Mouse (Mus musculus): ENCODE measurements around the gene Cacnb1. TPM values are rescaled to one million over a fixed set of nuclear protein-coding genes. Genes with fewer than 3 reads are reported as not detected.
A peak's percentile ranks its signal among the peaks of the same experiment; 100 is the strongest.

The Cacnb1 gene
- polyA plus RNA-seq, 1 experiment from 2014 or later, result 51.8 TPM

- H3K4me2 ChIP-seq (replicated peaks), result no peak overlapping the region
- no peaks in the 10 kb centered on the region for H3K27me3 ChIP-seq
- H3K27ac ChIP-seq, result peak overlapping the region; percentile 60
- H3K4me1 ChIP-seq (replicated peaks), result peaks cover 33% of the 10 kb centered on the region
- no peak for ATAC-seq
- no peak overlapping the region for H3K4me3 ChIP-seq (replicated peaks)
- no peak overlapping the region; the same call in 1 of the 2 replicates for H3K9ac ChIP-seq (replicated peaks)
- 83% methylated on average over 7 of the region's 7 CpGs for WGBS
- H3K36me3 ChIP-seq, result no peaks in the 10 kb centered on the region
- H3K9me3 ChIP-seq, result no peaks in the 10 kb centered on the region
These were observed 64.1 kb downstream of the Cacnb1 start for GRCm38 (mm10) chr11:97958641-97959299.

DNA sequence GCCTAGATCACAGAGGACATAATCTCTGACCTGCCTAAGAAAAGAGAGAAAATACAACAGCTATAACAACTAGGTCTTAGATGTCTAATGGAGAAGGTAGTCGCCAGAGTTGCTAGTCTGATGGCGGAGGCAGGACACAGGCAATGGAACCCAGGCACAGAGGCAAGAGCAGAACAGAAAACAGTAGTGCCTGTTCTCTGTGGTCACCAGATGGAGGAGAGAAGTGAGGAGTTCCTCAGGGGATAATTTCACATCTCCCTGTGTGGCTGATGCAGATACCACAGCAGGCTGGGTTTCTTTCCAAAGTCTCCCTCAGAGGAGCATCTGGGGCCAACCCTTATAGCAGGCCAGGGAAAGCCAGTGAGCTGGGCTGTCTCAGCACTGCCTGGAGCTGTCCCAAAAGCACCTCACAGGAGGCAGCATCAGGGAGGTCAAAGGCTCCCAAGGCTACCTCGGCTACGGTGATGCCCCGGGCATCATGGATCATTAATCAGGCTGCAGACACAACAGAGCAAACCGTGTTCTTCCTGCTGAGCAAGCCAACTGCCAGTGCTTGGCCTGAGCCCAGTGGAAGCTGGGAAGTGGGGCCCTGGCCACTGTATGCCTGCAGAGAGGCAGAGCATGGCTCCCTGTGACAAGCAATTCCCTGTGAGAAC, 65.8 kb downstream of the Cacnb1 start:
- Histone ChIP-seq H3K27me3 (no peaks in the 10 kb centered on the region), H3K9ac (replicated peaks) (no peak overlapping the region), H3K4me2 (replicated peaks) (no peak overlapping the region), H3K36me3 (no peaks in the 10 kb centered on the region), H3K4me1 (replicated peaks) (peaks cover 33% of the 10 kb centered on the region), H3K27ac (no peak overlapping the region), H3K4me3 (replicated peaks) (no peak overlapping the region), H3K9me3 (no peaks in the 10 kb centered on the region)
- WGBS, result 65% methylated on average over 6 of the region's 6 CpGs
- ATAC-seq, result no peak

DNA sequence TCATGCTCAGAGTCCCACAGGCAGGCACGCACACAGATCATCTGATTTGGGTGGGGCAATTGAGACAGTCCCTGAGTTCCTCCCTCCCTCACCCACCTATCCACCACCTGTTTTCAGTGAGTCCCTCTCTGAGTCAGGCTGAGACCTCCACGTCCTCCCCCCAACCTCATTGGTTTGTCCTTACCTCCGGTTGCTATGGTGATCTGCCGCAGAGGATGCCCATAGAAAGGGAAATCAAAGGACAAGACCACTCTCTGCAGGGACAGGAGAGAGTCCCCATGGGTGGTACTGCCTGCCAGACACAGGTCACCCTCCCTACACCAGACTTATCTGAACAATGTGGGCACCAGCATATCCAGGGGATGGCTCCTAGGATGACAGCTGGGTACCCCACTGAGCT, 66.9 kb downstream of the Cacnb1 start:
- no peak overlapping the region for H3K4me2 ChIP-seq (replicated peaks)
- no peak overlapping the region for H3K27ac ChIP-seq
- ATAC-seq, result no peak
- H3K36me3 ChIP-seq, result no peaks in the 10 kb centered on the region
- no peaks in the 10 kb centered on the region for H3K9me3 ChIP-seq
- no peaks in the 10 kb centered on the region for H3K27me3 ChIP-seq
- no peak overlapping the region for H3K9ac ChIP-seq (replicated peaks)
- 33% methylated on average over 4 of the region's 4 CpGs for WGBS
- H3K4me1 ChIP-seq (replicated peaks), result peaks cover 33% of the 10 kb centered on the region
- H3K4me3 ChIP-seq (replicated peaks), result no peak overlapping the region

GRCm38 (mm10) chr11:97955146-97955902, 67.5 kb downstream of the Cacnb1 start:
- no peak overlapping the region for H3K9ac ChIP-seq (replicated peaks)
- no peaks in the 10 kb centered on the region for H3K36me3 ChIP-seq
- H3K4me2 ChIP-seq (replicated peaks), result no peak overlapping the region
- no peak overlapping the region for H3K4me3 ChIP-seq (replicated peaks)
- WGBS, result 86% methylated on average over 9 of the region's 9 CpGs
- no peaks in the 10 kb centered on the region for H3K9me3 ChIP-seq
- no peaks in the 10 kb centered on the region for H3K27me3 ChIP-seq
- H3K4me1 ChIP-seq (replicated peaks), result peaks cover 36% of the 10 kb centered on the region
- ATAC-seq, result no peak
- H3K27ac ChIP-seq, result no peak overlapping the region

- H3K4me3 ChIP-seq (replicated peaks), result no peak overlapping the region
- H3K27me3 ChIP-seq, result no peaks in the 10 kb centered on the region
- H3K4me2 ChIP-seq (replicated peaks), result no peak overlapping the region
- H3K4me1 ChIP-seq (replicated peaks), result peaks cover 43% of the 10 kb centered on the region
- no peak overlapping the region for H3K27ac ChIP-seq
- ATAC-seq, result no peak
- no peaks in the 10 kb centered on the region for H3K9me3 ChIP-seq
- no peak overlapping the region for H3K9ac ChIP-seq (replicated peaks)
- H3K36me3 ChIP-seq, result no peaks in the 10 kb centered on the region
- WGBS, result 73% methylated on average over 14 of the region's 14 CpGs
These were observed 68.2 kb downstream of the Cacnb1 start for GRCm38 (mm10) chr11:97954469-97955141.

DNA sequence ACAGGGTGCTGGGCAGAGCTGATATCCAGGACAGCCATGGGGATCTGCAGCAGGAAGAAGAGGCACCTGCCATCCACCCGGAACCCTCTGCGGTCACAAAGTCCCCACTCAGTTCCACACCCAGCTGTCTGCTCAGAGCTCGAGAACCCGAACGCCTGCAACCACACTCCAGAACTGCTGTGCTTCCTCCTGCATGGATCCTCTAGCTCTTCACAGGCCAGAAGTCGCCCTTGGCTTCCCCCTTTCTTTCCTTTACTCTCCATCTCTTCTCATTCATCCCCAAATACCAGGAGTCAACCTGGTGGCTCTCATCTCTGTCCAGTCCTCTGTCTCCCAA, 68.9 kb downstream of the Cacnb1 start:
- no peak for ATAC-seq
- WGBS, result 93% methylated on average over 6 of the region's 6 CpGs
- no peak overlapping the region for H3K4me2 ChIP-seq (replicated peaks)
- H3K4me3 ChIP-seq (replicated peaks), result no peak overlapping the region
- no peak overlapping the region for H3K27ac ChIP-seq
- no peaks in the 10 kb centered on the region for H3K27me3 ChIP-seq
- H3K9ac ChIP-seq (replicated peaks), result no peak overlapping the region
- no peaks in the 10 kb centered on the region for H3K9me3 ChIP-seq
- H3K4me1 ChIP-seq (replicated peaks), result peaks cover 41% of the 10 kb centered on the region
- no peaks in the 10 kb centered on the region for H3K36me3 ChIP-seq

DNA sequence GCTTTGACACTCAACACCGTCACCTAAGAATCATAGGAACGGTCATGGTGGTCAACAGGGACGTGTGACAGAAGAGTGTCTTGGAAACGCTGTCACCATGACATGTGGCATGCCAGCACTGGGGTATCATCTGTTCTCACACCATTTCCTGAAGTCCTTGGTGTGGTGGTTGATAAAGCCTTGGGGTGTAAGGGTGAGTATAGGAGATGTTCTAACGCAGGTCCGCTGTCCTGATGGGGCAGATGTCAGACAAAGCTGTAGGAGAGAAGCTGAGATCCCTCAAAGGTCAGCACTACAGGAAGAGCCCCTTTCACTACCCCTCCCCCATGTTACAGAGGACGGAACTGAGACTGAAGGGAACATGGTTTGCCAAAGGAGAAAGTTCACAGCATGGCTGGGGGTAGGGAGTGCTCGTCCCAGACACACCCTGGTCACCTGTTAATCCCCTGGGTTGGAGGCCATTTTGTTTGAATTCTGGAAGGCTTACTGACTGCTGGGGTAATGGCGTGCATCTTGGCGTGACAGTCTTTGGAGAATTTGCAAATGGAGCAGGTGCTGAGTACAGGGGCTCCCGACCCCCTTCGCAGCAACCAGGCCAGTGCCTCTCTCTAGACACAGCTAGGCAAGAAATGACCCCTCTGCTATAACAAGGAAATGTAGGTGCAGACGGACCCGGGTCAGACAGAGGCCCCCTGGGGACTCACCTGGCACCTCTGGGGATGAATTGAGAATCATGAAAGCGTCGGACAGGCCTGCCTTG, 69.5 kb downstream of the Cacnb1 start:
- Histone ChIP-seq H3K9me3 (no peaks in the 10 kb centered on the region), H3K36me3 (no peaks in the 10 kb centered on the region), H3K4me2 (replicated peaks) (no peak overlapping the region), H3K4me1 (replicated peaks) (peaks cover 36% of the 10 kb centered on the region), H3K27me3 (no peaks in the 10 kb centered on the region), H3K4me3 (replicated peaks) (no peak overlapping the region), H3K9ac (replicated peaks) (no peak overlapping the region), H3K27ac (no peak overlapping the region)
- ATAC-seq, result no peak
- WGBS, result 80% methylated on average over 16 of the region's 16 CpGs

DNA sequence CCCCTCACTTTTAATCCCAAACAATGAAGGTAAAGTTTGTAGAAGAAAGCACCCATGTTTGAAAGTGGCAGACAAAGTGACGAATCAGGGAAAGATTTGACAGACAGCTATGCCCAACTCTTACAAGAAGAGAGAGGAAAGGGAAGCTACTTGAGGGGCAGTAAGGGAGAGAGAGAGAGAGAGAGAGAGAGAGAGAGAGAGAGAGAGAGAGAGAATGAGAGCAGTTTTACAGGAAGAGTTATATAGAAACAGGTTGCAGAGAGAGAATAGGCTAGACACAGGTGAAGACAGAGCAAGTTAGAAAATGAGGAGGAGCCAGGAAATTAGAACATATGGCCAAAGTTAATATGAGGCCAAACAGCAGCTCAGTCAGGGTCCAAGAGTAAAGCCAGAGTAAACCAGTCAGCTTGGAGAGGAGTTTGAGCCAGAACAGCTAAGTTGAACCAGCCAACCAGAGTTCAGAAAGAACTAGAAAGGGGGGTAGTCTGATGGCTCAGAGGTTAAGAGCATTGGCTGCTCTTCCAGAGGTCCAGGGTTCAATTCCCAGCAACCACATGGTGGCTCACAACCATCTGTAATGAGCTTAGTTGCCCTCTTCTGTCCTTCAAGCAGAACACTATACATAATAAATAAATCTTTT, 70.3 kb downstream of the Cacnb1 start:
- no peak overlapping the region for H3K4me3 ChIP-seq (replicated peaks)
- H3K36me3 ChIP-seq, result no peaks in the 10 kb centered on the region
- H3K27me3 ChIP-seq, result no peaks in the 10 kb centered on the region
- H3K4me1 ChIP-seq (replicated peaks), result peaks cover 36% of the 10 kb centered on the region
- H3K4me2 ChIP-seq (replicated peaks), result no peak overlapping the region
- H3K9ac ChIP-seq (replicated peaks), result no peak overlapping the region
- H3K27ac ChIP-seq, result no peak overlapping the region
- WGBS, result 82% methylated on average over 1 of the region's 1 CpGs
- ATAC-seq, result no peak
- no peaks in the 10 kb centered on the region for H3K9me3 ChIP-seq

Small RNA genes within 50 kb of the gene (microRNA-seq; reads per million reads assigned to microRNA genes)
- gene Gm27597, result not detected

Other genes with a start within 250 kb of the Cacnb1 start
- 0.81 and 1.1 TPM in 2 replicates for gene 1700001P01Rik, start 247.1 kb downstream of the Cacnb1 start, polyA plus RNA-seq (2015; fragmentation: Nextera tagmentation; extraction: Ambion mirVana)
- gene Rpl23, start 240.6 kb downstream of the Cacnb1 start, polyA plus RNA-seq (2015; fragmentation: Nextera tagmentation; extraction: Ambion mirVana), result 363 and 377 TPM in 2 replicates
- gene Lasp1, start 224.0 kb downstream of the Cacnb1 start, polyA plus RNA-seq (2015; fragmentation: Nextera tagmentation; extraction: Ambion mirVana), result 136 and 137 TPM in 2 replicates
- 23.2 and 24.8 TPM in 2 replicates for gene B230217C12Rik, start 182.3 kb downstream of the Cacnb1 start, polyA plus RNA-seq (2015; fragmentation: Nextera tagmentation; extraction: Ambion mirVana)
- gene Fbxo47, start 138.9 kb downstream of the Cacnb1 start, polyA plus RNA-seq (2015; fragmentation: Nextera tagmentation; extraction: Ambion mirVana), result 0.59 and 0.74 TPM in 2 replicates
- gene Plxdc1, start 36.6 kb downstream of the Cacnb1 start, polyA plus RNA-seq (2015; fragmentation: Nextera tagmentation; extraction: Ambion mirVana), result 0.38 and 0.63 TPM in 2 replicates
- gene Arl5c, start 26.9 kb downstream of the Cacnb1 start, polyA plus RNA-seq (2015; fragmentation: Nextera tagmentation; extraction: Ambion mirVana), result 8.0 and 10.5 TPM in 2 replicates
- 699 and 710 TPM in 2 replicates for gene Rpl19, start 3.7 kb upstream of the Cacnb1 start, polyA plus RNA-seq (2015; fragmentation: Nextera tagmentation; extraction: Ambion mirVana)
- gene Stac2, start 30.4 kb upstream of the Cacnb1 start, polyA plus RNA-seq (2015; fragmentation: Nextera tagmentation; extraction: Ambion mirVana), result 1.6 and 1.7 TPM in 2 replicates
- gene Fbxl20, start 127.4 kb upstream of the Cacnb1 start, polyA plus RNA-seq (2015; fragmentation: Nextera tagmentation; extraction: Ambion mirVana), result 27.0 and 33.7 TPM in 2 replicates
- 74.3 and 75.7 TPM in 2 replicates for gene Med1, start 170.3 kb upstream of the Cacnb1 start, polyA plus RNA-seq (2015; fragmentation: Nextera tagmentation; extraction: Ambion mirVana)
- gene Cdk12, start 180.0 kb upstream of the Cacnb1 start, polyA plus RNA-seq (2015; fragmentation: Nextera tagmentation; extraction: Ambion mirVana), result 12.2 and 12.9 TPM in 2 replicates